10 mouse cellular contexts compared by ENCODE assay signal in genomic region chr10:66913627-66914026, GRCm38 (mm10).
DNase-seq lines count a peak whose midpoint lies in the region; ATAC-seq lines count a peak whose summit lies in the region.
"Had no signal": no experiment of that assay in that cellular context is flagged by ENCODE, and none has a peak within 500 bp of the region (broad histone marks: within the 10 kb centered on the region; RNA-seq: fewer than 3 reads in every experiment).

No protein-coding gene starts in this region.

- no peak overlapping the region for H3K4me3 ChIP-seq in heart, embryonic 11.5 days (ENCODE audit: low read depth, low read length)
- H3K4me3 ChIP-seq in hindbrain, embryonic 10.5 days, result peak overlapping the region; percentile 24; the same call in 1 of the 2 replicates
- H3K4me3 ChIP-seq in liver, embryonic 13.5 days (replicated peaks), result no peak overlapping the region
- H3K4me3 ChIP-seq: erythroblast, embryonic 14.5 days; myocyte had no signal

- no peaks in the 10 kb centered on the region for H3K36me3 ChIP-seq in heart, embryonic 11.5 days (ENCODE audit: control insufficient read depth, insufficient read depth, low read length)
- H3K36me3 ChIP-seq in hindbrain, embryonic 10.5 days, result no peaks in the 10 kb centered on the region
- H3K36me3 ChIP-seq in liver, embryonic 13.5 days, result no peaks in the 10 kb centered on the region

- H3K9ac ChIP-seq in heart, embryonic 11.5 days (ENCODE audit: low read depth, low read length), result no peak overlapping the region
- H3K9ac ChIP-seq in liver, embryonic 13.5 days, result no peak overlapping the region

- peaks cover 34% of the 10 kb centered on the region for H3K4me1 ChIP-seq in heart, embryonic 11.5 days (ENCODE audit: control insufficient read depth, insufficient read depth, low read length)
- peaks cover 44% of the 10 kb centered on the region for H3K4me1 ChIP-seq in hindbrain, embryonic 10.5 days (replicated peaks)
- peaks cover 36% of the 10 kb centered on the region for H3K4me1 ChIP-seq in liver, embryonic 13.5 days (replicated peaks)

- H3K27me3 ChIP-seq in heart, embryonic 11.5 days (ENCODE audit: control insufficient read depth, insufficient read depth, low read length), result no peaks in the 10 kb centered on the region
- 0 out of 2 replicates have a peak, but pooled peaks cover 7% of the 10 kb centered on the region for H3K27me3 ChIP-seq in hindbrain, embryonic 10.5 days (ENCODE audit: insufficient read depth, poor library complexity, severe bottlenecking)
- H3K27me3 ChIP-seq in liver, embryonic 13.5 days, result 0 out of 2 replicates have a peak, but pooled peaks cover 7% of the 10 kb centered on the region

- H3K4me2 ChIP-seq in heart, embryonic 11.5 days, result peak overlapping the region; percentile 50
- H3K4me2 ChIP-seq in liver, embryonic 13.5 days, result peak overlapping the region; percentile 10; the same call in 1 of the 2 replicates

- H3K27ac ChIP-seq in heart, embryonic 11.5 days (ENCODE audit: low read depth, low read length), result peak overlapping the region; percentile 50; the same call in 1 of the 2 replicates
- peak overlapping the region; percentile 81 for H3K27ac ChIP-seq in hindbrain, embryonic 10.5 days
- no peak overlapping the region for H3K27ac ChIP-seq in liver, embryonic 13.5 days

- no peak for DNase-seq in heart, adult 8-10 months (ENCODE audit: low spot score)
- peak; percentile 100 for DNase-seq in R1 (ENCODE audit: low read depth, low spot score)
- peak; percentile 81 for DNase-seq in hindbrain, embryonic 10.5 days (ENCODE audit: low spot score)
- no peak for DNase-seq in liver, embryonic 13.5 days
- peak; percentile 86 for DNase-seq in retina, postnatal 1 day
- DNase-seq in left cerebral cortex, adult 18-20 months (ENCODE audit: low spot score in 2 of 2), result no peak
- DNase-seq in cerebellum, adult 11-12 months, result no peak

- ATAC-seq in heart, embryonic 11.5 days (replicated peaks; ENCODE audit: insufficient number of reproducible peaks, low FRiP score, low TSS enrichment), result no peak; the same call in 1 of the 2 replicates
- no peak for ATAC-seq in liver, embryonic 13.5 days (ENCODE audit: low read depth)

- H3K9me3 ChIP-seq in heart, embryonic 11.5 days (replicated peaks; ENCODE audit: control insufficient read depth, low read length), result no peaks in the 10 kb centered on the region
- H3K9me3 ChIP-seq in hindbrain, embryonic 10.5 days, result no peaks in the 10 kb centered on the region
- no peaks in the 10 kb centered on the region for H3K9me3 ChIP-seq in liver, embryonic 13.5 days (replicated peaks)

- WGBS in heart, embryonic 11.5 days (ENCODE audit: insufficient replicate concordance), result 33% methylated on average over 7 of the region's 8 CpGs
- WGBS in hindbrain, embryonic 10.5 days, result 28% methylated on average over 8 of the region's 8 CpGs
- 37% methylated on average over 8 of the region's 8 CpGs for WGBS in liver, embryonic 13.5 days (ENCODE audit: insufficient replicate concordance)

Comparison
In these comparisons a context has a peak if more than half of its experiments do, and no peak if none do; other contexts are left out.
1. DNase-seq: peak in R1 (single experiment), hindbrain, embryonic 10.5 days (single experiment) and retina, postnatal 1 day (single experiment); none in heart, adult 8-10 months (single experiment), liver, embryonic 13.5 days (single experiment), left cerebral cortex, adult 18-20 months (0 of 2) and cerebellum, adult 11-12 months (single experiment).